Mouse (Mus musculus): ENCODE measurements around the gene 2810004N23Rik.

The 2810004N23Rik gene

DNA sequence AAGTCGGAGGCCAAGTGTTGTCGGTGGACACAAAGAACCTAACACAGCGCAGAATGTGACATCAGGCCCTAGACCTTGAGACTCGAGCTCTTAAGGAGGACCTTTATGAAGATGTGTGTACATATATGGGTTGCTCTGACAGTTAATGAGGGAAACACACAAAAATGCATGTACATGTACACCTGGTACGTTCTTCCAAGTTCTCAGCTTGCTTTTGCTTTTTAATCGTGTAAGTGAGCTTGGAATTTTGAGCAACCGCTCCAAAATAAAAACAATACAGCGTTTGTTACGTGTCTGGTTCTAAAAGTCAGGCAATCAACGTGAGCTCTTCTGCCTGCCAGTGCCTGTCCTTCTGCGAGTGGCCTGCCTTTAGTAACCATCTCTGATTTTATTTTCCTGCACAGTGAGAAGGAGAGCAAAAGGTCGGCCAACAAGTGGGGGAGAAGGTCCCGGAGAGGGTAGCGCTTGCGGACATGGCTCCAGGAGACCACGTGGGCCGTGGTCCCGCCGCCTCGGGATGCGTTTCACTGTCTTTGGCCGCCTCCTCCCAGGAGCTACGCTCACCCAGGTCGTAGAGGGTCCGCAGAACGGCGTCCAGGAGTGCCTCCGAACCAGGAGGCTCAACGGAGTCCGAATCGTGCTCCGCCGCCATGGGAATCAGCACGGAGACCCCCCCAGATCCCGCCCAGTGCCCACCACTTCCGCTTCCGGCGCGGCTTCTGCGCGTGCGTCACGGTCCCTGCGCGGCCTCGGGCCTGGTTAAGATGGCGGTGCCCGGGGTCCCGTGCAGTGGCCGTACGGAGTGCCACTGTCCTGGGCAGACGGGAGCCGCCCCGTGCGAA lies at the start of gene 2810004N23Rik, which contains the start of gene Gnpat:
TSS of gene 2810004N23Rik (minus strand) at position 800 of the 842 bp plus-strand sequence.
TSS of gene Gnpat (plus strand) at position 713 of the 842 bp plus-strand sequence.
- in situ Hi-C loops (cut with MboI, MseI): loop anchor here (5.0 kb wide), 1 partner anchor 140 kb away; the partner anchor contains the start of genes Arv1 and Ttc13

GRCm38 (mm10) chr8:124911938-124912872 lies 49.3 kb upstream of the 2810004N23Rik start:
- in situ Hi-C loops (cut with MboI, MseI): no loop called here

- in situ Hi-C loops (cut with MboI, MseI): no loop called here
These were observed 47.4 kb upstream of the 2810004N23Rik start for GRCm38 (mm10) chr8:124910349-124910748.

- in situ Hi-C loops (cut with MboI, MseI): no loop called here
These were observed 47.0 kb upstream of the 2810004N23Rik start for GRCm38 (mm10) chr8:124909936-124910335.

DNA sequence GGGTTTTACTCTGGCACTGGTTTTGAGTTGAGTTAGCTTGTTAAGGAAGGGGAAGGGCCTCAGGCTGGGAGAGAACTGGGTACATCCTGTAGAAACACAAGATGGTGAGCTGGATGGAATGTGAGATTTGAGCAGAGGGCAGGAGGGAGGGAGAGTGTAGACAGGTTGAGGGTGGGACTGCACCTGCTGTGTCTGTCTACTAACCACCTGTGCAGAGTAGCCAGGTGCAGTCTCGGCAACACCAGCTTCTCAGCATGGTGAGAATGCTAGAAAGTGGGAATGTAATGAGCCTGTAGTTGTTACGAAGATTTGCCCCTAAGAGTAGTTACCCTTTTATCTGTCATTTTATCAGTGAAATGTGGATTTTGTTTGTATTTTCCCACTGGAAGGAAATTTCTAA lies 42.6 kb upstream of the 2810004N23Rik start:
- in situ Hi-C loops (cut with MboI, MseI): no loop called here

GRCm38 (mm10) chr8:124903198-124903597 lies 40.3 kb upstream of the 2810004N23Rik start:
- in situ Hi-C loops (cut with MboI, MseI): no loop called here

GRCm38 (mm10) chr8:124898251-124898905 lies 35.5 kb upstream of the 2810004N23Rik start:
- in situ Hi-C loops (cut with MboI, MseI): no loop called here

DNA sequence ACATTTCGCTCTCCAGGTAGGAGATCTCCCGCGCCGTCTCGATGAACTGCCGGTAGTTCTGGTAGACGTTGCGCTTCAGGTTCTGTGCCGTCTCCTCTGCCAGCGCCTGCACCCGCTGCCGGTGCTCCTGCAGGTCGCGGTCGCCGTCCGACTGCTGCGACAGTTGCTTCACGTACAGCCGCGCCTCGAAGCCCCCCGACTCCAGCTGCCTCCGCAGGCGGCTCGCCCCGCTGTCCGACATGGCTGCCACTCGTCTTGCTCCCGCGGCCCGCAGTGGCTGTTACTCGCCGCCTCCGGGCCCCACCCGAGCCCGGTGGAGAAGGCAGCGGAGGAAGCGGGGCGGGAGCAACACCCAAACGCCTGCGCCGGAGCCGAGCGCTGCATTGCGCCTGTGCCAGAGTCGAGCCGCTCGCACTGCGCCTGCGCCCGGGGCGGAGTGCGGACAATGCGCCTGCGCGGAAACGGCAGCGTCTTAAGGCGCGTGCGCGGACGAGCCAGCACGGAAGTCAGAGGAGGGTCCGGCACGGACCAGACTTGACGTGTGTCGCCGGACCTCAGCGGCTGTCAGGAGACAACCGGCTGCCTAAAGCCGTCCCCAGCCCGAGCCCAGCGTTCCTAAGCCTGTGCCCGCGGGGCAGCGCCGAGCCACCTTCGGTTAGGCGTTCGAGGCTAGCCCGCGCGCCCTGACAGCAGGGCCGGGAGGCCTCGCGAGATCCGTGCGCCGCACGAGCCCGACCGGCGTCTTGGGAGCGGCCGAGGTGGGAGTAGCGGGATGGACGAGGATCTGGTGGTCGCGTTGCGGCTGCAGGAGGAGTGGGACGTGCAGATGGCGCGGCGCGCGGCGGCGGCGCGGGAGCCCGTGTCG lies 34.7 kb upstream of the 2810004N23Rik start, which contains the start of the genes Exoc8 and Sprtn:
TSS of gene Exoc8 (minus strand) at position 320 of the 865 bp plus-strand sequence.
TSS of gene Sprtn (plus strand) at position 501 of the 865 bp plus-strand sequence.
- in situ Hi-C loops (cut with MboI, MseI): no loop called here

DNA sequence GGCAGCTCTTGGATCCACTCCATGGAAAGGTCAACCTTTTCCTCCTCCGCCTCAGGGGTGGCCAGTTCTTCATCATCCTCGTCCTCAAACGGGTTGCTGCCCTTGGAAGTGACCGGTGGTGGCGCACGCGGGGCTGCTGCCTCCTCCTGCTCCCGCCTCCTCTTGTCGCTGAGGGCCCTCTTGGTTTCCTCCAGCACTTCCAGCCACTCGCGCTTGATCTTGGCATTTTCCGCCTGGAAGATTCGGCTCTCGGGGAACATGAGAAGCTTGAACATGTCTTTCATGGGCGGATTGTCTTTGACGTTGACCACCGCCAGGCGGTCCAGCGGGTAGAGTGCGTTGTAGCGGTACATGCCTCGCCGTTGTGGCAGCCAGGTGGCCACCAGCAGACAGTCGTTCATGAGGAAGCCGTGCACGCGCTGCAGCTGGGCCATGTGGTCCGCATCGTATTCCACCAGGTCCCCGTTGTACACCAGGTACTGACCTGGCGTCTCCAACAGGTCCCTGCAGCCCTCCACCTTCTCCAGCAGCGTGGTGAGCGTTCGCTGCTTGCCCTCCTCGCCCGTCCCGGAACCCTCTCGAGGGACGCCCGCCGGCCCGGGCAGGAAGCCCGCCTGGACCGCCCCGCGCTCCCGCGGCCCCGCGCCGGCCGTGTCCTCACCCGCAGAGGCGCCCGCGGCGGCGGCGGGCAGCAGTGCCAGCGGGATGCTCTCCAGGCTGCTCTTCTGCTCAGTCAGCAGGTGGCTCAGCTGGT lies 33.9 kb upstream of the 2810004N23Rik start:
- in situ Hi-C loops (cut with MboI, MseI): no loop called here

GRCm38 (mm10) chr8:124896010-124896631 lies 33.2 kb upstream of the 2810004N23Rik start:
- in situ Hi-C loops (cut with MboI, MseI): no loop called here

GRCm38 (mm10) chr8:124892596-124892995 lies 29.7 kb upstream of the 2810004N23Rik start:
- in situ Hi-C loops (cut with MboI, MseI): no loop called here

- in situ Hi-C loops (cut with MboI, MseI): no loop called here
These were observed 25.5 kb upstream of the 2810004N23Rik start for GRCm38 (mm10) chr8:124888385-124888784.

DNA sequence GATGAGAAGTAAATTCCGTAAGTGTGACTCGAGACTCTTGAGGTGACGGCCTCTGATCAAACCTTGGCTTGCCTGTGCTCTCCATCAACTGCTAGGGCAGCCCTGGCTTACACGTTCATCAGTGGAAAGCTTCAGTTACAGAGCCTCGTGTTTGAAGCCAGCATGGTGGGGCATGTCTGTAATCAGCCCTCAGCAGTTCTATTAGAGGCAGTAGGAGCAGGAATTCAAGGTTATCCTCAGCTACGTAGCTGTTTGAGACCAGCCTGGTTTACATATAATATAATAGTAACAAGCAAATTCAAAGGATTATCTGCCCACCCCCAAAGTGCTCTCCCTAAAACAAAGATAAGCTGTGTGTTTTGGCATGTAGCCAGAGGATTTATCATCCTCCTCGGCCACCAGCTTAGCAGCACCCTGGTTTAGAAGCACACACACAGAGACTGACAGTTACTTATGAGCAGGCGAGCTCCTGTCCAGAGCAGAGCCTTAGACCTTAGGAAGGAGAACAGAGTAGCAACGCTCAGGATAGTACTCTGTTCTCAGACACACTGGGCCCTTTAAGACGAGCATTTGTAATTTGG lies 16.1 kb upstream of the 2810004N23Rik start:
- in situ Hi-C loops (cut with MboI, MseI): no loop called here

DNA sequence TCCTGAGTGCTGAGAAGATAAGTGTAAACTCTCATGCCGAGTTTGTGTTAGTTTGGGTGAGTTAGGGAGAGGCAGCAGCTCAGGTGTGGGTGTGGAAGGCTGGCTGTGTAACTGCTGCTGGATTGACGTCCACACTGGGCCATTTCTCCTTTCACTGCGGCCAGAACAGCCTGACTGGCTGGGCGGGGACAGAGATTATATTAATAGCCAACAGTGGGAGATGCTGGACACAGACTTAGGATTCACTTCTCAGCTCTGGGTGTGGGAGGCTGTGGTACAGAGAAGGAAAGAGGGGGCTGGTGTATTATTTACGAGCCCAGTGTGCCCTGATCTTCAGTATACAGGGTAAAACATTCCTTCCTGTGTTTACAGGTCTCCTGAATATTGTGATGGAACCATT lies 15.2 kb upstream of the 2810004N23Rik start:
- in situ Hi-C loops (cut with MboI, MseI): no loop called here

GRCm38 (mm10) chr8:124872690-124873089 lies 9.8 kb upstream of the 2810004N23Rik start:
- in situ Hi-C loops (cut with MboI, MseI): no loop called here

- in situ Hi-C loops (cut with MboI, MseI): no loop called here
These were observed 9.2 kb upstream of the 2810004N23Rik start for GRCm38 (mm10) chr8:124872081-124872480.

DNA sequence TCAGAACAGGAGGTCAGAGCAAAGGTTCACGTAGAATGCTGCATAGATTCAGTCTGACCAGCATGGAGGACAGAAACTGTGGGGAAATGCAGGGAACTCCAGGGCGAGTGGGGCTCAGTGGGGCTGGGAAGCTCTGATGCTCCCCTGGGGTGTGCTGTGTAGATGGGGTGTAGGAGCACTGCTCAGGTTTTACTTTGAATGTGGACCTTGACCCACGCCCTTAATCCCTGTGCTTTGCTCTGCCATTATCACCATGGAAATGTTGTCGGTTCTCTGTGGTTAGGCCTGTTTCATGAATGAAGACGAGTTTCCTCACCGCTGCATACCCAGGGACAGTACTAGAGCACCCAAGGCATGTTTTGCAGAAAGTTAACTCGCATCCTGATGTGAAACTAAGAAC lies 8.6 kb upstream of the 2810004N23Rik start:
- in situ Hi-C loops (cut with MboI, MseI): no loop called here

DNA sequence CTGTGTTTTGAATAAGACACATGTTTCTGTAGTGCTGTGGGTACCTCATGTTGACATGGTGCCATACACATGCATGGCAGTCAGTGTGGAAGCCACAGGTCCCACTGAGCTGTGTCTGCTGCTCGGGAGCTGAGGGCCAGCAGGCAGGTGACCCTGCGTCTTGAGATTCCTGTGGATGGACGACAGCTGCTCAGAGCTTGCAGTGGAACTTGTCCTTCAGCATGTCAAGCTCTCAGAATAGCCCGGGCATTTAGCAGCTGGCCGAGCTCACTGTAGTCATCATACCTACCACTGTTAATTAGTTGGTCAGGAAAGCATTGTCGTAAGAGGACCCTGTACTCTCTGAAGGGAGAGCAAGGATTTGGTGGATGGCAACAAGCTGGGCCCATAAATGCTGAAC lies 6.8 kb upstream of the 2810004N23Rik start:
- in situ Hi-C loops (cut with MboI, MseI): no loop called here

GRCm38 (mm10) chr8:124867126-124867525 lies 4.2 kb upstream of the 2810004N23Rik start:
- in situ Hi-C loops (cut with MboI, MseI): no loop called here
